Mouse (Mus musculus): ENCODE results near the gene Pde6d. TPM values are rescaled to one million over a fixed set of nuclear protein-coding genes. Genes with fewer than 3 reads are reported as not detected.

Pde6d gene
- polyA plus RNA-seq, 2 experiments, result 63.0 to 63.2 TPM

GRCm38 (mm10) chr1:86600117-86600516, 17.7 kb upstream of the Pde6d start:
- H3K4me1 ChIP-seq (ENCODE audit: control insufficient read depth, insufficient read depth, low read length), result 0 out of 2 replicates have a peak, but pooled peaks cover 6% of the 10 kb centered on the region
- no peak for DNase-seq (ENCODE audit: low spot score)
- 90% methylated on average over 2 of the region's 2 CpGs for WGBS
- no peak overlapping the region for H3K9ac ChIP-seq (ENCODE audit: low read depth, low read length, severe bottlenecking)
- H3K9me3 ChIP-seq (ENCODE audit: control insufficient read depth, low read length), result no peaks in the 10 kb centered on the region
- no peak for ATAC-seq (ENCODE audit: low FRiP score, low read depth)
- no peaks in the 10 kb centered on the region for H3K27me3 ChIP-seq (ENCODE audit: control insufficient read depth, insufficient read depth, low read length)
- peaks cover 79% of the 10 kb centered on the region for H3K36me3 ChIP-seq (ENCODE audit: control insufficient read depth, insufficient read depth, low read length)
- no peak overlapping the region for H3K27ac ChIP-seq (replicated peaks; ENCODE audit: low read depth, low read length)
- no peak overlapping the region for H3K4me2 ChIP-seq (replicated peaks; ENCODE audit: low read depth, low read length, severe bottlenecking)
- no peak for TF ChIP-seq POLR2A (IDR thresholded peaks at IDR 0.05; ENCODE audit: borderline replicate concordance, extremely low read depth, insufficient read depth, insufficient read length)
- no peak overlapping the region for H3K4me3 ChIP-seq (replicated peaks; ENCODE audit: low read length)

- ATAC-seq (ENCODE audit: low FRiP score, low read depth), result peak; percentile 44; the same call in 1 of the 2 replicates
- peak; percentile 73 for DNase-seq (ENCODE audit: low spot score)
- H3K36me3 ChIP-seq (ENCODE audit: control insufficient read depth, insufficient read depth, low read length), result peaks cover 77% of the 10 kb centered on the region
- no peak overlapping the region for H3K4me2 ChIP-seq (replicated peaks; ENCODE audit: low read depth, low read length, severe bottlenecking)
- WGBS, result 74% methylated on average over 3 of the region's 3 CpGs
- H3K4me1 ChIP-seq (ENCODE audit: control insufficient read depth, insufficient read depth, low read length), result 0 out of 2 replicates have a peak, but pooled peaks cover 6% of the 10 kb centered on the region
- H3K27me3 ChIP-seq (ENCODE audit: control insufficient read depth, insufficient read depth, low read length), result no peaks in the 10 kb centered on the region
- no peak overlapping the region for H3K9ac ChIP-seq (ENCODE audit: low read depth, low read length, severe bottlenecking)
- TF ChIP-seq POLR2A (IDR thresholded peaks at IDR 0.05; ENCODE audit: borderline replicate concordance, extremely low read depth, insufficient read depth, insufficient read length), result no peak
- H3K4me3 ChIP-seq (replicated peaks; ENCODE audit: low read length), result no peak overlapping the region
- H3K9me3 ChIP-seq (ENCODE audit: control insufficient read depth, low read length), result no peaks in the 10 kb centered on the region
- H3K27ac ChIP-seq (replicated peaks; ENCODE audit: low read depth, low read length), result no peak overlapping the region
These were observed 16.1 kb upstream of the Pde6d start for GRCm38 (mm10) chr1:86598516-86598915.

GRCm38 (mm10) chr1:86596512-86596911, 14.1 kb upstream of the Pde6d start:
- Histone ChIP-seq H3K9me3 (ENCODE audit: control insufficient read depth, low read length) (no peaks in the 10 kb centered on the region), H3K9ac (ENCODE audit: low read depth, low read length, severe bottlenecking) (no peak overlapping the region), H3K27ac (replicated peaks; ENCODE audit: low read depth, low read length) (no peak overlapping the region), H3K36me3 (ENCODE audit: control insufficient read depth, insufficient read depth, low read length) (peaks cover 69% of the 10 kb centered on the region), H3K4me3 (replicated peaks; ENCODE audit: low read length) (no peak overlapping the region), H3K4me1 (ENCODE audit: control insufficient read depth, insufficient read depth, low read length) (0 out of 2 replicates have a peak, but pooled peaks cover 6% of the 10 kb centered on the region), H3K27me3 (ENCODE audit: control insufficient read depth, insufficient read depth, low read length) (no peaks in the 10 kb centered on the region), H3K4me2 (replicated peaks; ENCODE audit: low read depth, low read length, severe bottlenecking) (no peak overlapping the region)
- 93% methylated on average over 6 of the region's 6 CpGs for WGBS
- ATAC-seq (ENCODE audit: low FRiP score, low read depth) (no peak), DNase-seq (ENCODE audit: low spot score) (no peak)
- no peak for TF ChIP-seq POLR2A (IDR thresholded peaks at IDR 0.05; ENCODE audit: borderline replicate concordance, extremely low read depth, insufficient read depth, insufficient read length)

- Histone ChIP-seq H3K4me3 (replicated peaks; ENCODE audit: low read length) (no peak overlapping the region), H3K4me2 (replicated peaks; ENCODE audit: low read depth, low read length, severe bottlenecking) (no peak overlapping the region), H3K4me1 (ENCODE audit: control insufficient read depth, insufficient read depth, low read length) (0 out of 2 replicates have a peak, but pooled peaks cover 6% of the 10 kb centered on the region), H3K9me3 (ENCODE audit: control insufficient read depth, low read length) (no peaks in the 10 kb centered on the region), H3K36me3 (ENCODE audit: control insufficient read depth, insufficient read depth, low read length) (peaks cover 63% of the 10 kb centered on the region), H3K27ac (replicated peaks; ENCODE audit: low read depth, low read length) (no peak overlapping the region), H3K27me3 (ENCODE audit: control insufficient read depth, insufficient read depth, low read length) (no peaks in the 10 kb centered on the region), H3K9ac (ENCODE audit: low read depth, low read length, severe bottlenecking) (no peak overlapping the region)
- ATAC-seq (ENCODE audit: low FRiP score, low read depth), result no peak
- no peak for DNase-seq (ENCODE audit: low spot score)
- 91% methylated on average over 6 of the region's 6 CpGs for WGBS
- TF ChIP-seq POLR2A (IDR thresholded peaks at IDR 0.05; ENCODE audit: borderline replicate concordance, extremely low read depth, insufficient read depth, insufficient read length), result no peak
These were observed 12.9 kb upstream of the Pde6d start for GRCm38 (mm10) chr1:86595315-86595714.

GRCm38 (mm10) chr1:86594539-86594938, 12.1 kb upstream of the Pde6d start:
- no peak for TF ChIP-seq POLR2A (IDR thresholded peaks at IDR 0.05; ENCODE audit: borderline replicate concordance, extremely low read depth, insufficient read depth, insufficient read length)
- 0 out of 2 replicates have a peak, but pooled peaks cover 6% of the 10 kb centered on the region for H3K4me1 ChIP-seq (ENCODE audit: control insufficient read depth, insufficient read depth, low read length)
- H3K36me3 ChIP-seq (ENCODE audit: control insufficient read depth, insufficient read depth, low read length), result peaks cover 63% of the 10 kb centered on the region
- H3K4me2 ChIP-seq (replicated peaks; ENCODE audit: low read depth, low read length, severe bottlenecking), result no peak overlapping the region
- DNase-seq (ENCODE audit: low spot score) (no peak), ATAC-seq (ENCODE audit: low FRiP score, low read depth) (no peak)
- no peak overlapping the region for H3K9ac ChIP-seq (ENCODE audit: low read depth, low read length, severe bottlenecking)
- no peak overlapping the region for H3K4me3 ChIP-seq (replicated peaks; ENCODE audit: low read length)
- H3K27me3 ChIP-seq (ENCODE audit: control insufficient read depth, insufficient read depth, low read length), result no peaks in the 10 kb centered on the region
- no peaks in the 10 kb centered on the region for H3K9me3 ChIP-seq (ENCODE audit: control insufficient read depth, low read length)
- H3K27ac ChIP-seq (replicated peaks; ENCODE audit: low read depth, low read length), result no peak overlapping the region
- 91% methylated on average over 7 of the region's 7 CpGs for WGBS

Data from limb, embryonic 14.5 days (tissue).